Mouse (Mus musculus): Measurements from ENCODE around the gene Taf5l. TPM values are rescaled to one million over a fixed set of nuclear protein-coding genes. Genes with fewer than 3 reads are reported as not detected.

Gene Taf5l
- 24.2 and 25.7 TPM in 2 replicates for polyA plus RNA-seq (2014; fragmentation: Nextera tagmentation; extraction: Ambion mirVana)

GRCm38 (mm10) chr8:124021237-124022227 lies at the start of gene Taf5l, which contains the start of gene Urb2:
Taf5l (minus strand) TSS chr8:124021397.
Urb2 (plus strand) TSS chr8:124021508.
- no peaks in the 10 kb centered on the region for H3K27me3 ChIP-seq (ENCODE audit: control insufficient read depth, insufficient read depth, low read length)
- ATAC-seq (ENCODE audit: low FRiP score) (peak; percentile 95), DNase-seq (ENCODE audit: low spot score) (peak; percentile 92)
- H3K9ac ChIP-seq: peak within 1 kb of the TSS; percentile 85
- peaks cover 21% of the 10 kb centered on the region for H3K36me3 ChIP-seq (replicated peaks; ENCODE audit: control insufficient read depth, insufficient read depth)
- peaks cover 30% of the 10 kb centered on the region for H3K4me1 ChIP-seq (replicated peaks; ENCODE audit: control insufficient read depth, insufficient read depth, low read length)
- H3K4me3 ChIP-seq (replicated peaks; ENCODE audit: low read length): peak within 1 kb of the TSS; percentile 88
- H3K27ac ChIP-seq: peak within 1 kb of the TSS; percentile 94
- WGBS: under 1% methylated on average over 74 of the region's 74 CpGs
- no peaks in the 10 kb centered on the region for H3K9me3 ChIP-seq (ENCODE audit: control insufficient read depth, low read length)
- H3K4me2 ChIP-seq (replicated peaks): peak within 1 kb of the TSS; percentile 82

DNA sequence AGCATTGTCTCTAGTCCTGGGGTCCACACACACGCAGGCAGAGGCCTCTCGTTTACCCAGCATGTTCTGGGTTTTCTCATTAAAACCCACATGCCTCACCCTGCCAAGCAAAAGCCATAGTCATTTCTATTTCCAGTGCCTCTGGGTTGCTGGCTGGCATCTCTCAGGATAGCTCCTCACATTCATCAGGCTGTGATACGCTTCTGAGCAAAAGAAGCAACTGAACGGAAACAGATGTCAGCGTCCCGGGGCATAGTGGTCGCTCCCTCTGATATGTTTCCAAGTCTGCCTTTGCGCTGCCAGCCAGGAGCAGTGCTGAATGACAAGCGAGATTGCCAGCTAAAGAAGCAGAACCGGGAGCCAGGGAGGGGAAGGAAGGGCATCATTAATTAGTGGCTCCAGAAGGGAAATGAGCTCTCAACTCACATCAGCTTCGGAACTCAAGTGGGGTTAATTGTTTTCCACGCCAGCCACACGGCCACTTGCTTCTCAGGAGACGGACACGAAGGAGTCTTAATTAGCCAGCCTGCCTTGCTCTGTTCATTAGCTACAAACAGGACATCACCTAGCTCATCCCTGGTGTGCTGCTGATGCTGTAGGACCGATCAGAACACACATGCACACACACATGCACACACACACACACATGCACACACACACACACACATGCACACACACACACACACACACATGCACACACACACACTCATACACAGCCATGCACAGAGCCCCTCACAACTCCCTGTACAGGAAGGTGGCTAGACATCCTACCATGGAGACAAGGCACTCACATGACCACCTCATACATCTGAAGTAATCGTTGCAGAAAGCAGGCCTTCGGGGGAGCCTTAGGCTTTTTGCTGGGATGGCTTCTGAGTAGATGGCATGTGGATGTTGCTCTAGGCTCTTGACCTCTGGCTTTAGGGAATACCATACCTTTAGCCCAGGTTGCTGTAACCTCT lies 49.4 kb upstream of the Taf5l start:
- H3K9ac ChIP-seq: no peak overlapping the region
- ATAC-seq (ENCODE audit: low FRiP score) (peak; percentile 77), DNase-seq (ENCODE audit: low spot score) (peak; percentile 75)
- 0 out of 2 replicates have a peak overlapping the region, but pooled peaks have one; percentile 24 for H3K4me2 ChIP-seq (replicated peaks)
- peak overlapping the region; percentile 74 for H3K27ac ChIP-seq
- no peaks in the 10 kb centered on the region for H3K27me3 ChIP-seq (ENCODE audit: control insufficient read depth, insufficient read depth, low read length)
- no peaks in the 10 kb centered on the region for H3K36me3 ChIP-seq (replicated peaks; ENCODE audit: control insufficient read depth, insufficient read depth)
- peaks cover 19% of the 10 kb centered on the region for H3K4me1 ChIP-seq (replicated peaks; ENCODE audit: control insufficient read depth, insufficient read depth, low read length)
- H3K4me3 ChIP-seq (replicated peaks; ENCODE audit: low read length): no peak overlapping the region
- 22% methylated on average over 18 of the region's 18 CpGs for WGBS
- H3K9me3 ChIP-seq (ENCODE audit: control insufficient read depth, low read length): no peaks in the 10 kb centered on the region

GRCm38 (mm10) chr8:124067059-124067750 lies 46.0 kb upstream of the Taf5l start:
- Histone ChIP-seq H3K9ac (no peak overlapping the region), H3K9me3 (ENCODE audit: control insufficient read depth, low read length) (no peaks in the 10 kb centered on the region), H3K36me3 (replicated peaks; ENCODE audit: control insufficient read depth, insufficient read depth) (no peaks in the 10 kb centered on the region), H3K4me1 (replicated peaks; ENCODE audit: control insufficient read depth, insufficient read depth, low read length) (peaks cover 19% of the 10 kb centered on the region), H3K4me3 (replicated peaks; ENCODE audit: low read length) (no peak overlapping the region), H3K4me2 (replicated peaks) (no peak overlapping the region), H3K27me3 (ENCODE audit: control insufficient read depth, insufficient read depth, low read length) (no peaks in the 10 kb centered on the region), H3K27ac (no peak overlapping the region)
- DNase-seq (ENCODE audit: low spot score) (no peak), ATAC-seq (ENCODE audit: low FRiP score) (no peak)
- whole genome bisulfite sequencing: 81% methylated on average over 4 of the region's 4 CpGs

- H3K36me3 ChIP-seq (replicated peaks; ENCODE audit: control insufficient read depth, insufficient read depth): no peaks in the 10 kb centered on the region
- 80% methylated on average over 4 of the region's 4 CpGs for WGBS
- H3K4me2 ChIP-seq (replicated peaks): no peak overlapping the region
- DNase-seq (ENCODE audit: low spot score) (no peak), ATAC-seq (ENCODE audit: low FRiP score) (no peak)
- no peaks in the 10 kb centered on the region for H3K27me3 ChIP-seq (ENCODE audit: control insufficient read depth, insufficient read depth, low read length)
- H3K27ac ChIP-seq: no peak overlapping the region
- H3K9ac ChIP-seq: no peak overlapping the region
- no peak overlapping the region for H3K4me3 ChIP-seq (replicated peaks; ENCODE audit: low read length)
- H3K9me3 ChIP-seq (ENCODE audit: control insufficient read depth, low read length): no peaks in the 10 kb centered on the region
- peaks cover 19% of the 10 kb centered on the region for H3K4me1 ChIP-seq (replicated peaks; ENCODE audit: control insufficient read depth, insufficient read depth, low read length)
Measured at GRCm38 (mm10) chr8:124066325-124067058, 45.3 kb upstream of the Taf5l start.

DNA sequence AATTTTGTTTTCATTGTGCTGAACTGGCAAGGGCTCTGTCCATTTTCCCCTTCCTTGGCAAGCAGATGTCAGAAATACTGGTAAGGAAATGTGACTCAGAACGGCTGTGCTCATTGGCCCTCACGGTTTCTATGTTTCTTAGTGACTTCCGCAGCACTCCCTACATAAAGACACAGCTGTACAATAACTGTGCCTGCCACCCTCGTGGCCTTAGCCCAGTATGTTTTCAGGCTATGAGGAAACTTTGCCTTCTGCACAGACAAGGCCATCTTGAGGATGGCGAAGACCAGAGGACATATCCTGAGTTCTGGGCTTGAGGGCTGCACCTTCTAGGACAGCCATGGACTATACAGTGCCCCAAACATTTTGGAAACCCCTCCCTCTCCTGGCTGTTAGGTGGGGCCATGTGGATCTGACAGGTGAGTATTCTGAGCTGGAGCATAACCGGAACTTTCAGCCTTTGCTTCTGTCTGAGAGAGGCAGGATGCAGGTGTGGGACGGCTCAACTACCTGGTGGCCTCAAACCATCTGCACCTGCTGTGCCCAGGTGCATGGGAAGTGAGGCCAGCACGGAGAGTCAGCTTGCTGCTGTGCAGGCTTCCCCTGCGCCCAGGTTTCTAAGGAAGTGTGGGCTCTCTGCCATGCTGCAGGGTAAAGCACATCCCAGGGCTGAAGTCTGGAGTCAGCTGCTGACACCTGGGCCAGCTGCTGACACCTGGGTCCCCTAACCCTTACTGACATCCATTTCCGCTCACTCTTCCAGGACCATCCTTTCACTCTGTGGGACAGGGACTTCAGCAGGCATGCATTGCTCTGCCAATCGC lies 35.8 kb upstream of the Taf5l start:
- Histone ChIP-seq H3K9ac (no peak overlapping the region), H3K4me2 (replicated peaks) (no peak overlapping the region), H3K27me3 (ENCODE audit: control insufficient read depth, insufficient read depth, low read length) (no peaks in the 10 kb centered on the region), H3K4me3 (replicated peaks; ENCODE audit: low read length) (no peak overlapping the region), H3K27ac (no peak overlapping the region), H3K36me3 (replicated peaks; ENCODE audit: control insufficient read depth, insufficient read depth) (no peaks in the 10 kb centered on the region), H3K4me1 (replicated peaks; ENCODE audit: control insufficient read depth, insufficient read depth, low read length) (no peaks in the 10 kb centered on the region), H3K9me3 (ENCODE audit: control insufficient read depth, low read length) (no peaks in the 10 kb centered on the region)
- 82% methylated on average over 11 of the region's 11 CpGs for WGBS
- DNase-seq (ENCODE audit: low spot score): no peak
- ATAC-seq (ENCODE audit: low FRiP score): no peak

DNA sequence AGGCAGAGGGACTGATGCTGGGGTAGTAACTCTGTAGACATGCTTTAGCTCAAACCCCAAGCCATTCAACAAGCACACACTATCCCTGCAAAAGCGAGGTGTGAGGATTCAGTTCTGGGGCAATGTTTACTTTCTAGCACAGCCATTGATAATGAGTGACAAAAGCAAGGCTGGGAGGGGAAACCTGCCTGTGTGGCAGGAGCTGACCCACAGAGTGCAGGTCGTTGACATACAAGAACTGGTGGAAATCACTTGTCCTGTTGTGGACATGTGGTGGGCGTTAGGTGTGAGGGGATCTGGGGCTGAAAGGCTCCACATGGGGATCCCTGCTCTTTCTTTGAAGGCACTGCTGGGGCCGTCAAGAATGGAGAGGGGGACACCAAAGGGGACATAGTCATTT lies 31.4 kb upstream of the Taf5l start:
- Histone ChIP-seq H3K4me1 (replicated peaks; ENCODE audit: control insufficient read depth, insufficient read depth, low read length) (no peaks in the 10 kb centered on the region), H3K9ac (no peak overlapping the region), H3K27ac (no peak overlapping the region), H3K4me2 (replicated peaks) (no peak overlapping the region), H3K27me3 (ENCODE audit: control insufficient read depth, insufficient read depth, low read length) (no peaks in the 10 kb centered on the region), H3K4me3 (replicated peaks; ENCODE audit: low read length) (no peak overlapping the region), H3K9me3 (ENCODE audit: control insufficient read depth, low read length) (no peaks in the 10 kb centered on the region), H3K36me3 (replicated peaks; ENCODE audit: control insufficient read depth, insufficient read depth) (peaks cover 17% of the 10 kb centered on the region)
- DNase-seq (ENCODE audit: low spot score) (no peak), ATAC-seq (ENCODE audit: low FRiP score) (no peak; the same call in 1 of the 2 replicates)
- 73% methylated on average over 4 of the region's 4 CpGs for WGBS

DNA sequence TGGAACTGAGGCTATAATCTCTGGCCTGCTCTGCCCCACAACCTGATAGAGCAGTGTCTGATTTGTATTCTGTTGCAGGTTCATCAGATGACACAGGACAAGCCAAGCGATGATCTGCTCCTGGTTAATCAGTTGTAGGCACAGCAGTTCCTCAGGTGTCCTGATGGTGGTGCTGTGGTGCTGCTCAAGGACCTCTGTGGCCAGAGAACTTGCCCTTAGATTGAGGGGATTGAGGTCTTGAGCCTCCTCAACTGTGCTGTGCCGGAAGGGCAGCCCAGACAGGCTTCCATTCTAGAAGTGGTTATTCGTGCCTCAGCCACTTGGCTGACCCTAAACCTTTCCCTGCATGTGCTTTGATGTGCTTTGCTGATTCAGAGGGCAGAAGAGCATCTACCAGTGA lies 30.9 kb upstream of the Taf5l start:
- Histone ChIP-seq H3K9me3 (ENCODE audit: control insufficient read depth, low read length) (no peaks in the 10 kb centered on the region), H3K27ac (no peak overlapping the region), H3K27me3 (ENCODE audit: control insufficient read depth, insufficient read depth, low read length) (no peaks in the 10 kb centered on the region), H3K4me1 (replicated peaks; ENCODE audit: control insufficient read depth, insufficient read depth, low read length) (no peaks in the 10 kb centered on the region), H3K9ac (no peak overlapping the region), H3K4me3 (replicated peaks; ENCODE audit: low read length) (no peak overlapping the region), H3K36me3 (replicated peaks; ENCODE audit: control insufficient read depth, insufficient read depth) (peaks cover 21% of the 10 kb centered on the region), H3K4me2 (replicated peaks) (no peak overlapping the region)
- DNase-seq (ENCODE audit: low spot score) (peak; percentile 80), ATAC-seq (ENCODE audit: low FRiP score) (peak; percentile 48; the same call in 1 of the 2 replicates)
- 23% methylated on average over 3 of the region's 3 CpGs for WGBS

DNA sequence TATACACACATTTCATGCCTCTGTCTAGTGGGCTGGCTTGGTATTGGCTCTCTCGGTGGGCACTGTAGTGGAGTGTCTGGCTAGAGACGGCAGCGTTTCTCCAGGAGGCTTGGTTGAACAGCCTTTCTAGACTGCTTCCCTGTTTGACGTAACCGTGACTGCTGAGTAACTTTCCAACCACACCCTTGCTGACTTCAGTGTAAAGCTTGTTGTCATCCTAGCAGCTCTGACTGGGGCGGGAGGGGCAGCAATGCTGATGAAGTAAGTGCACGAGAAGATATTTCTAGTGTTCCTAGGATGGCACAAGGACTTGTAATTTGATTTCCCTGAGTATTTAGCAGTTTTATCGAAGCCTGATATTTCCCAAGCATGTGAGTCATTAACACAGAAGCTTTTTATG lies 24.7 kb upstream of the Taf5l start:
- H3K36me3 ChIP-seq (replicated peaks; ENCODE audit: control insufficient read depth, insufficient read depth): peaks cover 68% of the 10 kb centered on the region

More for the DNA sequence above, 24.7 kb upstream of the Taf5l start:
- ATAC-seq (ENCODE audit: low FRiP score) (no peak), DNase-seq (ENCODE audit: low spot score) (no peak)
- Histone ChIP-seq H3K4me3 (replicated peaks; ENCODE audit: low read length) (no peak overlapping the region), H3K27ac (no peak overlapping the region), H3K9me3 (ENCODE audit: control insufficient read depth, low read length) (no peaks in the 10 kb centered on the region), H3K4me2 (replicated peaks) (no peak overlapping the region), H3K9ac (no peak overlapping the region), H3K27me3 (ENCODE audit: control insufficient read depth, insufficient read depth, low read length) (no peaks in the 10 kb centered on the region), H3K4me1 (replicated peaks; ENCODE audit: control insufficient read depth, insufficient read depth, low read length) (no peaks in the 10 kb centered on the region)
- 92% methylated on average over 8 of the region's 8 CpGs for WGBS

Data from hindbrain, embryonic 14.5 days (tissue).